Mouse (Mus musculus) lung, postnatal 14 days (tissue): ENCODE measurements around the gene Adm.
"Not testable (repeated sequence)": the region's sequence is repeated elsewhere in the genome, so short reads cannot be mapped to it uniquely, and the experiment has no call there.

Experiments
- DNase-seq: peaks from one replicate; pipeline ENCODE4 v3.0.0; 2021

Gene Adm

DNA sequence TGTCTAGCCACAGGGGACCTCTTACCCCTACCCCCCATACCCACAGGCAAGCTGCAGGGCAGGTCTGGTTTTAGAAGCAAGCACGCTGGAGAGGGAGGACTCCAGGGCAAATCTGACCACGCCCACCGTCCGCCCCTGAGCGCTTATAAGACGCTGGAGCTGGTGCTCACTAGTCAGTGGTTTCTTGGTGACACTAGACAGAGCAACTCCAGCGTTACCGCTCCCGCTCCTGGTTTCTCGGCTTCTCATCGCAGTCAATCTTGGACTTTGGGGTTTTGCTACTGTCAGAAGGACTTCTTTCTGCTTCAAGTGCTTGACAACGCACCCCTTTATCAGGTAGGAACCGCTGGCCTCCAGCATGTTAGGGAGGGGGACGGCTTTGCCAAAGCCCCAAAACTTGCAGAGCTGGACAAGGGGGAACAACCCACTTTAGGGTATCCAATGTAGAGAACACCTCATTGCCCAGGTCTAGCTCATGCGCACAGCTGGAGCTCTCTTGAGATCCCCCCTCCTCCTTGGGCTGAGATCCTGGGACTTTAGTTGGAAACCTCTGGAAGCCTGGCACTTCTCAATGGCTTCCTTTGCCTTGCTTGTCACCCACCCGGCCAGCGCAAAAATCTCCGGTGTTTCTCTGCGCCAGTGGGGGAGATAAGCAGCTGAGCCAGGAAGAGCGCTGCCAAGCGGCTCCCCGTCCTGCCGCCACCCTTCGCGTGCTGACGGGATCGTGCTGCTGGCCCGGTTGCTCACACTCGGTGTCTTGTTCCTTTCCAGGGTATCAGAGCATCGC, at the start of gene Adm:
Gene Adm (plus strand): TSS at position 176 of the 787 bp plus-strand sequence.
- peak; percentile 90 for DNase-seq

DNA sequence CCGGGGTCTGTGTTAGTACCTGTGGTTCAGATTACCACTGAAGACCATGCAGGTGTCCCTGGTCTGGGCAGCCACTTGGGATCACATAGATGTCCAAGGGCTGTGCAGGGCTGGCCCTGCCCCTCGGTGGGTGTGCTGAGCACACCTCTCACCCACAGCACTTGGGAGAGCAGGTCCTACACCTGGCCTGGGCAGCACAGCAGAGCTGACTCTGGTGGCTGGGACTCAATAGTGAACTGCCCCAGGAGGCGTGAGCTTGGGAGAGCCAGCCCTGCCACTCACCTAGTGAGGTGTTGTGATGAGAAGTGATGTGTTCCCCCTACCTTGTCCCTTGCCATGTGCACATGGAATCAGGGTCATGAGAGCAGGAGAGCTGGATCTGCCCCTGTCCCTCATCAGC, 43.8 kb upstream of the Adm start:
- no peak for DNase-seq

- no peak for DNase-seq
Measured at GRCm38 (mm10) chr7:110584159-110584558, 43.3 kb upstream of the Adm start.

GRCm38 (mm10) chr7:110585250-110585649, 42.2 kb upstream of the Adm start:
- no peak for DNase-seq

DNA sequence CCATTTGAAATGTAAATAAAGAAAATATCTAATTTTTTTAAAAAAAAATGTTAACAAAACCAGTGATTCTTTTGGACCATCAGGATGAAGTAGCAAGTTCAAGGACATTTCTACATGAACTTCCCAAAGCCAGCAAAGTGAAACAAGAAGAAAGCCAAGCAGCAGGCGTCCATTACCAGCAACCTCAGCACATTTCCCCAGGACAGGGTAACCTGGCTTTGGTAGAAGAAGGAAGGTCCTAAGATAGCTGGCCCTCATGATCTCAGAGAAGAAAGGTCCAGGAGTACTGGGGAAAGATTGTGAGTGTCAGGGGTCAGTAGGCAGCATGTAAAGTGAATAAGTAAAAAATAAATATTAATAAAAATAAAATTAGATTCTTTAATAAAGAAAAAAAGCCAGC, 39.7 kb upstream of the Adm start:
- DNase-seq: no peak

DNA sequence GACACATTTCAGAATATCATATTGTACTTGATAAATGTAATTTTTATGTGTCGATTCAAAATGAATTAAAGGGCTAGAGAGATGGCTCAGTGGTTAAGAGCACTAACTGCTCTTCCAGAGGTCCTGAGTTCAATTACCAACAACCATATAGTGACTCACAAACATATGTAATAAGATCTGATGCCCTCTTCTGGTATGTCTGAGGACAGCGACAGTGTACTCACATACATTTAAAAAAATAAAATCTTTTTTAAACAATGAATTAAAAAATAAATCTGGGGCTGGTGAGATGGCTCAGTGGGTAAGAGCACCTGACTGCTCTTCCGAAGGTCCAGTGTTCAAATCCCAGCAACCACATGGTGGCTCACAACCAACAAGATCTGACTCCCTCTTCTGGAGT, 33.5 kb upstream of the Adm start:
- not testable (repeated sequence) for DNase-seq

GRCm38 (mm10) chr7:110597141-110597540, 30.3 kb upstream of the Adm start:
- no peak for DNase-seq

DNA sequence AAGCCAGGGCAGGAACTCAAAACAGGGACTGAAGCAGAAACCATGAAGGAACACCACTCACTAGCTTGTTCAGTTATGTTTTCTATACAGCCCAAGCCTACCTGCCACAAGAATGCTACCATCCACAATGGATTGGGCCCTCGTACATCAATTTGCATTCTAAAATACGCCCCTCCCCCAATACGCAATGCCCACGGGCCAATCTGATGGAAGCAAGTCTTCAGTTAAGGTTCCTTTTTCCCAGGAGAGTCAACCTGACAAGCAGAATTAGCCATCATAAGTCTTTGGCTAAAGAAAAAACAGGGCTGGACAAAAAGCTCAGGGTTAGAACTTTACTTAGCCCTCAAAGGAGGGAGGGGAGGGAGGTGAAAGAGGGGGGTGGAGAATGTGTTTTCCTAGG, 22.0 kb upstream of the Adm start:
- no peak for DNase-seq

- no peak for DNase-seq
Measured at GRCm38 (mm10) chr7:110606906-110607305, 20.6 kb upstream of the Adm start.

DNA sequence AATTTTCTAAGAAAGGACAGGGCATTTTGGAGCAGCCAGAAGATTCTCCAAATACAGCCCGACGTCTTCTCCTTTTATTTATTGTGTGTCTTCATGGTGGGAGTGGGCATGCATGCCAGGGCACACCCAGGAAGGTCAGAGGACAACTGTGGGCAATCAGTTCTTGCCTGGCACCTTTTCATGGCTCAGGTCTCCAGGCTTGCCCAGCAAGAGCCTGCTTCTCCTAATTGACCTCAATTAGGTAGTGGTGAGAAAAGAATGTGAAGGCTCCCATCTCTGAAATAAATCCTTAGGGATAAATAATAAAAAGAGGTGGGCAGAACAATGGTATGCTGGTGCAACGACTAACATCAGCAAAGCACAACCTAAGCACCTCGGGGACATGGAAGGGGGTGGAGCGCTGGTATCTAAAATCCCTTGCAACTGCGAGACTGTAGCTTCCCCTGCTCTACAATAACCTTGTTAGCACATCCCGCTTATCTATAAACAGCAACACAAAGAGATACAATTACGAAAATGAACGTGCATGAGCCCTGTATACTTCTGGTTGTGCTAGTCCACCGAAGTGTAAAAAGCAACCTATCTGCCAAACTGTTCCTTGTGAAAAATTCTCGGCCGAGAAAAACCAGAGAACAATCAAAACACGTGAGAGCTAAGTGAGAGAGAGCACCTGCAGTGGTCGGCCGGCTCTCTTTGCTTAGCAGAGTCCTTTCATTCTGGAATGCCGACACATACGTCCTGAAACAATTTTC, 13.9 kb upstream of the Adm start:
- no peak for DNase-seq

DNA sequence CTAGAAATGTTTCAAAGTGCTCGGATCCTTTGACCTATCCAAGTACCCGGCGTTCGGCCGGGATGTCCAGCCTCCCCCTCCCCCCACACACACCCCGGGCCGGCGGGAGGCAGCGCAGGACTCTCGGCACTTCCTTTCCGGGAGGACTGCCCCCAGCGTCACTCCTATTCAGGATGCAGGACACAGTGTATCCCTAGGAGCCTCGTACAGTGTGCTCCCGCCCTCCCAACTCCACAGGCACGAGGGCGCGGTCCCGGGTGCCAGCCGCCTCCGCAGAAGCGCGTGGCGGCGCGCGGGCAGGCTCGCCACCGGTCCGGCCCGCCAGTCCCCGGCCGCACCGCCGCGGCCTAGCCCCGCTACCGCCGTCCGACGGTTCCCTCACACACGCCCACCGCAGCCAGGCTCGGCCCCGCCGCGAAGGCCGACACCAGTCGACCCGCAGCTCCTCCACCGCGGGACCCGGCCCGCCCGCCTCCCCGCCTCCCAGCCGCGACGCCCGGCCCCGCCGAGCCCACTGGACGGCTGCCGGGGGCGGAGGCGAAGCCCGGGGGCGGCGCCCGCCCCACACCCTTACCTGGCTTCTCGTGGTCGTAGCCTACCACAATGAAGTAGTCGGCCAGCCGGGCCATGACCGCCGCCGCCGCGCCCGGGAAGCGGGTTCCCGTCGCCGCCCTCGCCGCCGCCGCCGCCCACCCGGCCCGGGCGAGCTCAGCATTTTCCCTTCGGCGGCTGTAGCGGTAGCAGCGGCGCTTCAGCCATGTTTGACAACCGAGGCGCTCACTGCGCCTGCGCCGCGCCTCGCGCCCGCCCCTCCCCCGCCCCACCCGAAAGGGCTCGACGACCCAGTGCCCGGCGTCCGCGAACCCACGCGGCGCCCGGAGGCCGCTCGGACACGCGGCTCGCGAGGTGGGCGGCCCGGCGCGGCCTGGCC, 13.1 kb upstream of the Adm start, which contains the start of gene Sbf2:
Gene Sbf2 (minus strand): TSS at position 790 of the 931 bp plus-strand sequence.
- peak; percentile 85 for DNase-seq

DNA sequence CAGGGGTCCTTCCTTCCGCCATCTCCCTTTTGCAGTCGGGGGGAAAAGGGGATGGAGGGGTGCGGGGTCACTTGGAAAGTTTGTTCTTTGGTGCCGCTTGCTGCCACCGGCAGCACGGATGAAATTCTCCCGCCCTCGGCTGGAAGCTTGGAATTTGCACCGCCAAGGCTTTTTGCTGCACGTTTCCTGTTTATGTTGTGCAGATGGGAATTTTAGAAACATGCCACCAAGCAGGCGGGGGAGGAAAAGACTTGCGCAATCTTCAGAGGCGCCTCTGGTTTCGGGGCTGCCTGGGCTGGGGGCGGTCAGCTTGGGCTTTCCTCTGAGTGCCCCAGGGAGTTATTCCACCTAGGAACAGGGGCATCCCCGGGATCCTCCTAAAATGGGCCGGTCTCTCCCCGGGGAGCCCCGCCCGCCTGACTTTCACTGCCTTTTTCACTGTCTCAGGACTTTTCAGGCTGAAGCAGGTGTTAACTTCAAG, 12.3 kb upstream of the Adm start:
- peak; percentile 75 for DNase-seq

GRCm38 (mm10) chr7:110615792-110616191, 11.7 kb upstream of the Adm start:
- DNase-seq: no peak

DNA sequence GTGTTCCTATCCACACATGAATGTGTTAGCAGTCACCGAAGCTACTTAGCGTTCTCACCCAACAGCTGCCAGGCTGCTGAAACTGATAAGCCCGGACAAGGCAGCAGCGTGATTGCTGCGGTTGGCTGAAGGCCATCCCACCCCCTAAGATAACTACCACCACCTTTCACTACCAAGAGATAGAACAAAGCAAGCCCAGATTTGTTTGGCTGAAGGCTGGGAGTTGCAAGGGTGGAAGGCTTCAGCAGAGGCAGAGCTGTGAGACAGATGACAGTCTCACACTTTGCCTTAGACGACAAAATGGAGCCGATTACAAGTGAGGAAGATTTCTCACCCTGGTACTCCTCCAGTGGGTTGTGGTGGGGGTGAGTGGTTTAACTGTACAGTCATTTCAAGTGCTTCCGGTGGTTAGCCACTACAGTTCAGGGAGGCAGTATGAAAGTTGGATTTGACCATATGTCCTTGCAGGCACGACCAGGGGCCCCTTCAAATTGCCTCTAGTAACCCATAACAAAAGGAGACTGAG, 8.3 kb upstream of the Adm start:
- no peak for DNase-seq

GRCm38 (mm10) chr7:110624067-110624466, 3.4 kb upstream of the Adm start:
- no peak for DNase-seq

DNA sequence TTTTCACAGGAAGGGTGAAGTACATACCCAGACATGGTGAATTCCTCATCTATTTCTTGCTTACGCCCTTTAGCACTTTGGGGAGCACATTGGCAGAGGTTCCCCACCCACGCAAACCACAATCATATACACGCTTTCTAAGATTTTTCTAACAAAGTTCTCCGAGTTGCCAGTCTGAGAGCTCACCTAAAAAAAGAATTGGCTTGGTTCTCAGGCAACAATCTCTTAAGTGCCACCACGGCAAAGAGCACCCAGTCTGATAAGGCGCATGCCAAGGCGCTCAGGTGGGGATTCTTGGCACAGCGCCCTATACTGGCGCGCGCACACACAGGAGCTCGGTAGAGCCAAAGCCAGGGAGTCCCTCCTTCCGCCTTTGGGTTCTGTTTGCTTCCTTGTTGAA, 2.5 kb upstream of the Adm start:
- peak; percentile 70 for DNase-seq

DNA sequence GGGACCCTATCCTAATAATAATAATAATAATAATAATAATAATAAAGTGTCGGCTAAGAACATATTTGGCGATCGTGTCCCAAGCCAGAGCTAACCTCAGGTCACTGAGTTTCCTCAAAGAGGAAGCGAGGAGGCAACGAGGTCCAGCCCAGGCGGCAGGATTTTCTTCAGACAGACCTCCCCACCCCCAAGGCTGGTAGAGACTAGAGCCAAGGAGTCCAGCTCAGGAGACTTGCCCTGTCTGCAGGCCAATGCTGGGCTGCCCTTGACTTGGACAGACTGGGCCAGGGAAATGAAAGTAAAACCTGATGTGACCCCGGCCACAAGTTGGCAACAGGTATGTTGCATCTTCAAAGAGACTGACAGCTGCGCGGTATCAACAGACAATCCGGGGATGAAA, 2.0 kb upstream of the Adm start:
- no peak for DNase-seq

DNA sequence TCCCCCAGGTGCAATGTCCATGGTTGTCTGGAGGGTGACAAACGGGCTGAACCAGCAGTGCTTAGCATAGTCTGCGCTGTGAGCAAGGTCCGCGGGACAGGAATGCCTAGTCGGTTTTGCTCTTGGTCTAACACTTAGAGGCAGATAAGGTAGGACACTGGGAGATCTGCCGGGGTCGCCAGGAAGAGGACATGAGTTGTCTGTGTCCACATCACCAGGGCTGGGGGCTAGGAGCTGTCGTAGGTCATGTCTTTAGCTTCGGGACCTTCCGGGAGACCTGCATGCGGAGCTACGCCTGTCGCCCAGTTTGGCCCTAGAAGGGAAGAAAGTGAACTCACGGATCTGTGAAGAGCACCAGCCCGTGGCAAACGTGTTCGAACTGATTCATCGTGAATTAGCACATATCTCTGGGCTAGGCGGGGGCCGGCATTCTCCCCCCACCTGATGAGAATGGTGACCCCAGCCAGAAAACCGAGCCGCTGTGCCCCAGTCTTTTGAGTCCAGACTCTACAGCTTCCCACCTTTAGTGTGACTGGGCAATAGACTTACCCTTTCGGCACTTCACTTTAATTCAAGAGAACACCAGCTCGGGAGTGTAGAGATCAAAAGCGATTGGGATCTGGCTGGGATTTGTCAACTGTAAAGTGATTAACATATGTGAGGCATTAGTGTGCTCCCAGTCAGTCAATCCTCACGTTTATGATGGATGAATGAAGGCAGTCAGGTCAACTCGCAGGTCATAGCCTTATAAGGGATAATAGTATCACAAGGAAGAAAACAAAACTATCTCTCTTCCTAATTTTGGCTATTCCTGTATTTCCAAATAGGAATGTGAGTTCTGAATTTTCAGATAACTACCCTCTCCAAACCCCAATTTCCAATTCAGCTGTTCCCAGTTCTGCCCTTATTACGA, 1.0 kb upstream of the Adm start:
- DNase-seq: no peak

DNA sequence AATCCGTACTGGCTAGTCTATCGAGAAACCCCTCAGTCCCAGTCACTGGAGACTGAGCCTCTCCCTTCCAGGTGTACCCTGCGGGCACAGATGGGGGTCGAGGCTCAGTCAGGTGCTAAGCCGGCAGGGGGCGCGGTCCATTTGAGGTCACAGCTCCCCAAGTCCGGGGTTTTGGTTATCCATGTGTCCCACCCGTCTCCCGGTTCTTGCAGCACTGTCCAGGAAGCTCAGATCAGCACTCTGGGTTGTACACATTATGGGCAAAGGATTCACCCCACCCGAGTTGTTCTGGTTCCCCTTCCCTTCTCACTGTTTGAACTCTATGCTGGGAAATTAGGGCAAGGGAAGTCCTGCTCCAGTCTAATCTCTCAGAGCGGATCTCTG, 370 bp upstream of the Adm start:
- DNase-seq: no peak

DNA sequence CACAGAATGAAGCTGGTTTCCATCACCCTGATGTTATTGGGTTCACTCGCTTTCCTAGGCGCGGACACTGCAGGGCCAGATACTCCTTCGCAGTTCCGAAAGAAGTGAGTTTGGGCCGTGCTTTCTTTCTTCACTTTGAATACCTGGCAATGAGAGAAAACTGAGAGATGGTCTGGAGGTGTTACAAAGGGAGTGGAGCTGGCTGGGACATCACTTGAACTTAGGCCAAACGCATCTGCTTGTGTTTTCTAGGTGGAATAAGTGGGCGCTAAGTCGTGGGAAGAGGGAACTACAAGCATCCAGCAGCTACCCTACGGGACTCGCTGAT, 776 bp downstream of the Adm start:
- no peak for DNase-seq

GRCm38 (mm10) chr7:110628611-110629354, 1.3 kb downstream of the Adm start:
- DNase-seq: no peak
